Mouse (Mus musculus) Muller cell, postnatal 12 days (primary cell): ENCODE data around the gene Smpd2.

Experiments used
- DNase-seq: peaks from one replicate; pipeline ENCODE4 v3.0.0-alpha.2; 2015; ENCODE audit errors: inconsistent ontology term

Smpd2 gene

GRCm38 (mm10) chr10:41488877-41489276 is 1.3 kb downstream of the Smpd2 start:
- peak; percentile 10 for DNase-seq

- no peak for DNase-seq
Observed at GRCm38 (mm10) chr10:41486506-41487170, 3.5 kb downstream of the Smpd2 start.

- no peak for DNase-seq
Observed at GRCm38 (mm10) chr10:41485778-41486177, 4.4 kb downstream of the Smpd2 start.

GRCm38 (mm10) chr10:41482446-41482845 is 7.7 kb downstream of the Smpd2 start:
- no peak for DNase-seq

- no peak for DNase-seq
Observed at GRCm38 (mm10) chr10:41480938-41481880, 9.0 kb downstream of the Smpd2 start.

- no peak for DNase-seq
Observed at GRCm38 (mm10) chr10:41479961-41480360, 10.2 kb downstream of the Smpd2 start.

GRCm38 (mm10) chr10:41477278-41478181 is 12.6 kb downstream of the Smpd2 start:
- DNase-seq = peak; percentile 86

GRCm38 (mm10) chr10:41477018-41477277 is 13.2 kb downstream of the Smpd2 start:
- DNase-seq = no peak

GRCm38 (mm10) chr10:41476171-41477017 is 13.8 kb downstream of the Smpd2 start, which contains the start of gene Mical1:
Mical1 (plus strand) TSS chr10:41476314.
- peak; percentile 74 for DNase-seq

- peak; percentile 30 for DNase-seq
Observed at GRCm38 (mm10) chr10:41474981-41475391, 15.2 kb downstream of the Smpd2 start.

- DNase-seq = no peak
Observed at GRCm38 (mm10) chr10:41473782-41474468, 16.2 kb downstream of the Smpd2 start.

GRCm38 (mm10) chr10:41472962-41473481 is 17.1 kb downstream of the Smpd2 start:
- no peak for DNase-seq

GRCm38 (mm10) chr10:41472534-41472933 is 17.6 kb downstream of the Smpd2 start:
- DNase-seq = no peak

GRCm38 (mm10) chr10:41470693-41471092 is 19.5 kb downstream of the Smpd2 start:
- no peak for DNase-seq

- DNase-seq = no peak
Observed at GRCm38 (mm10) chr10:41467325-41467724, 22.8 kb downstream of the Smpd2 start.

- DNase-seq = no peak
Observed at GRCm38 (mm10) chr10:41464401-41464955, 25.7 kb downstream of the Smpd2 start.

GRCm38 (mm10) chr10:41461057-41461722 is 29.0 kb downstream of the Smpd2 start:
- no peak for DNase-seq

GRCm38 (mm10) chr10:41460501-41460900 is 29.7 kb downstream of the Smpd2 start:
- no peak for DNase-seq

- no peak for DNase-seq
Observed at GRCm38 (mm10) chr10:41459990-41460389, 30.2 kb downstream of the Smpd2 start.
